Mouse (Mus musculus) forebrain, embryonic 14.5 days (tissue): ENCODE results near the gene Runx3. TPM values are rescaled to one million over a fixed set of nuclear protein-coding genes. Genes with fewer than 3 reads are reported as not detected.

Source experiments
- ATAC-seq: fragments of 200-750 bp; cut with Nextera tagmentation; 2 replicates; pipeline ENCODE4 v1.8.0; 2017; ENCODE audit warnings: mild to moderate bottlenecking, moderate library complexity
- DNase-seq: peaks from one replicate; pipeline ENCODE4 v3.0.0-alpha.2; 2015; ENCODE audit warnings: low spot score
- H3K27ac ChIP-seq: fragments of 300-500 bp; sonication (generic); 2 replicates; pipeline ENCODE4 v1.5.1; 2014; ENCODE audit warnings: low read depth, mild to moderate bottlenecking, control low read depth, low read length, moderate library complexity
- H3K27me3 ChIP-seq: fragments of 300-500 bp; sonication (generic); replicated peaks from 2 replicates; pipeline ENCODE4 v1.6.1; 2014; ENCODE audit warnings: low read length, control low read depth, mixed read lengths; ENCODE audit not compliant: control insufficient read depth, insufficient read depth
- H3K36me3 ChIP-seq: fragments of 300-500 bp; sonication (generic); 2 replicates; pipeline ENCODE4 v1.6.1; 2014; ENCODE audit warnings: low read length, control low read depth; ENCODE audit not compliant: control insufficient read depth, insufficient read depth
- H3K4me1 ChIP-seq: fragments of 300-500 bp; sonication (generic); 2 replicates; pipeline ENCODE4 v1.6.1; 2014; ENCODE audit warnings: antibody characterized with exemption, low read length, control low read depth; ENCODE audit not compliant: control insufficient read depth, insufficient read depth
- H3K4me2 ChIP-seq: fragments of 300-500 bp; sonication (generic); 2 replicates; pipeline ENCODE4 v1.6.1; 2014; ENCODE audit warnings: mild to moderate bottlenecking, control low read depth, low read length
- H3K4me3 ChIP-seq: fragments of 300-500 bp; sonication (generic); 2 replicates; pipeline ENCODE4 v1.5.1; 2014; ENCODE audit warnings: low read depth, low read length, control low read depth
- H3K9ac ChIP-seq: fragments of 300-500 bp; sonication (generic); 2 replicates; pipeline ENCODE4 v1.6.1; 2014; ENCODE audit warnings: mild to moderate bottlenecking, low read length, control low read depth, moderate library complexity
- H3K9me3 ChIP-seq: fragments of 300-500 bp; sonication (generic); replicated peaks from 2 replicates; pipeline ENCODE4 v1.6.1; 2016; ENCODE audit warnings: low read length, control low read depth, mixed read lengths; ENCODE audit not compliant: control insufficient read depth
- WGBS: fragments of 180-500 bp; shearing (Covaris S2); extraction: QIAGEN DNeasy Blood & Tissue Kit; methylation state at CpG from one replicate; pipeline ENCODE4 v1.1.7; 2014; 5-methylcytosine and 5-hydroxymethylcytosine counted together
- polyA plus RNA-seq: library from polyadenylated mRNA; unstranded; fragments of >200 nt; fragmentation: Nextera tagmentation; extraction: Ambion mirVana; gene quantifications from 2 replicates; pipeline ENCODE4 v1.2.1, GENCODE M21; 2014

The Runx3 gene
- polyA plus RNA-seq, 1 experiment from 2014 or later, result not detected

DNA sequence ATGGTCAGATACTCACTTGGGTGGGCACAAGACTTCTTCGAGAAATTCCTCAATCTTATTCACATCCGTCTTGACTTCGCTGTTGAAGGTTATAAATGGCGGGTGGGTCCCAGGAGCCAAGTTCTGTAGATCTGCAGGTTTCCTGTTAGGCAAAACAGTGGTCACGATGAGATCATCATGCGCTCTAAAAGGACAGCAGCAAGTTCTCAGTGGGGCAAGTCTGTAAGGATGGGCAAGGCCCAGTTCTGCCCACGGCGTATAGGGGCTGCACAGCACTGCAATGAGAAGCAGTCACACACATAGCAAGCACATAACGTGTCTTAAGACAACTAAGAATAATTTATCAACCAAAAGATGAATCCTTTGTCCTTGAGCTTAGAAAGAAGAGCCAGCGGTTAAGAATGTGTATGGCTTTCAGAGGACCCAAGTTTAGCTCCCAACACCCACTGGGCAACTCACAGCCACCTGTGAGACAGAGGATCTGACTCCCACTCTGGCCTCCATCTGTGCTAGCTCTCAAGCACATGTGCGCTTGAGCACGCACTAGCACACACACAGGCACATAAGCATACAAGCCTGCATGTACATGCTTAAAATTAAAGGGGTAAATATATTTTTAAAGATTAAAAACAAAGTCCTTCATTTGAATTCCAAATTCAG is 105.7 kb downstream of the Runx3 start:
- no peak overlapping the region for H3K4me2 ChIP-seq
- peaks cover 31% of the 10 kb centered on the region for H3K36me3 ChIP-seq
- WGBS, result 96% methylated on average over 12 of the region's 12 CpGs
- H3K9me3 ChIP-seq, result no peaks in the 10 kb centered on the region
- no peak for ATAC-seq
- no peaks in the 10 kb centered on the region for H3K27me3 ChIP-seq
- no peak overlapping the region for H3K27ac ChIP-seq
- H3K4me3 ChIP-seq, result no peak overlapping the region
- H3K4me1 ChIP-seq, result 0 out of 2 replicates have a peak, but pooled peaks cover 4% of the 10 kb centered on the region
- no peak for DNase-seq
- H3K9ac ChIP-seq, result no peak overlapping the region

Other genes starting within 250 kb of the Runx3 start
- 166 and 178 TPM in 2 replicates for gene Tmem50a, start 205.6 kb upstream of the Runx3 start, polyA plus RNA-seq
- 363 and 474 TPM in 2 replicates for gene Rsrp1, start 197.1 kb upstream of the Runx3 start, polyA plus RNA-seq
- gene Syf2, start 189.8 kb upstream of the Runx3 start, polyA plus RNA-seq, result 68.1 and 72.7 TPM in 2 replicates
- gene Clic4, start 152.2 kb downstream of the Runx3 start, polyA plus RNA-seq, result 74.1 and 74.4 TPM in 2 replicates
- gene Srrm1, start 232.7 kb downstream of the Runx3 start, polyA plus RNA-seq, result 129 and 152 TPM in 2 replicates